Mouse (Mus musculus) NIH3T3 (cell line): ENCODE data around the gene Abi3.
A peak's percentile ranks its signal among the peaks of the same experiment; 100 is the strongest.

Source experiments
- DNase-seq: peaks from one replicate; pipeline ENCODE4 v3.0.0-alpha.2; 2012; ENCODE audit warnings: low read depth

Abi3 gene

GRCm38 (mm10) chr11:95825625-95826024, 16.7 kb downstream of the Abi3 start:
- DNase-seq: no peak

- no peak for DNase-seq
Observed at GRCm38 (mm10) chr11:95824877-95825243, 17.4 kb downstream of the Abi3 start.

DNA sequence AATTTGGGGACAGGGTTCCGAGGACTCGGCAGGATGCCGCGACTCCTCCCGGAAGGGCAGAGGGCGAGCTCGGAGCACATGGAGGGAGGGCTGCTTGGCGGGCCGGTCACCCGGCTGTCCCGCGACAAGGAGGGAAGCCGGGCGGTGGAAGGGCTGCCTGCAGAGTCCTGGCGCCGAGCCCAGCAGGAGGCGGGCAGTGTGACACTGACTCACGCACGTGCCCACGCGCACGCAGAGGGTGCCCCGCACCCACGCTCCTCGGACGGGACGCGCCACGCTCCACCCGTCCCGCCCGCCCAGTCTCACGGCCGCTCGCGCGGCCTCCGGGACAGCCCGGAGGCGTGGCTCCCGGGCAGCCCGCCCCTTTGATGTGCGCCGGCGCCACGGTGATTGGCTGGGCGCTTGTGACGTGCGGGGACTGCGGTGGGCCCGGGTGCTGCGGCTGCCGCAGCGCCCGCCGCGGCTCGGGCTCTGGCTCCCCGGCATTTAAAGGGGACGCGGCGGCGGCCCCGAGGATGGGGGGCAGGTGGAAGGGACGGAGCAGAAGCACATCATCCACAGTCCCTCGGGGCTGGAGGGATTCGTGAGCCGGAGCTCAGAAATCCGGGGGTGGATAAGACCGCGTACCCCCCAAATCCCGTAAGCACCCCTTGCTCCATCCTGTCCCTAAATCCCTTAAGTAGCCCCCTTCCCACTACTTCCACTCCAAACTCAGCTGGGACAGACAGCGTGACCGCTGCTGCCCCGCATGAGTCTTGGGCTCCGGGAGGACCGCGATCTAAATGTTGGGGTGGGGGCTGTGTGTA, 18.0 kb downstream of the Abi3 start, which contains the start of gene Phospho1:
Gene Phospho1 (plus strand): TSS at position 429 of the 806 bp plus-strand sequence.
- DNase-seq: peak; percentile 94

GRCm38 (mm10) chr11:95822437-95822836, 19.8 kb downstream of the Abi3 start:
- no peak for DNase-seq

- no peak for DNase-seq
Observed at GRCm38 (mm10) chr11:95821511-95821910, 20.8 kb downstream of the Abi3 start.

DNA sequence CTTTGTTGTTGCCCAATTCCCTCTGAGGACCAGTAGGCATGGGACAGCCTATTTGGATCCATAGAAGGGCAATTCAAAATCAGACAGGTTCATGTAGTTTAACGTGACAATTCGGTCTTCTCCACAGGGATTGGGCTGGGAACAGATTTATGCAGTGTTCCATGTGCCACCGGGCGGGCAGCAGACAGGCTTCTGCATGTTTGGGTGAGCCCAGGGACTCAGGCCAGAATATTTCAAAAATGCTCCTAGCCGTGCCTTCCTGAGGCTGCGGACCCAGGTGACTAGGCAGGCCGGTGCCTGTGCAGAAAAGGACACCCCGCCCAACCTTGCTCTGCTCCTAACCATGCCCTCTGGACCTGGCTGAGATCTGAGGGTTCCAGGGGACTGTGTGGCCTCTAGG, 23.1 kb downstream of the Abi3 start:
- no peak for DNase-seq

GRCm38 (mm10) chr11:95815412-95815811, 26.9 kb downstream of the Abi3 start:
- no peak for DNase-seq

DNA sequence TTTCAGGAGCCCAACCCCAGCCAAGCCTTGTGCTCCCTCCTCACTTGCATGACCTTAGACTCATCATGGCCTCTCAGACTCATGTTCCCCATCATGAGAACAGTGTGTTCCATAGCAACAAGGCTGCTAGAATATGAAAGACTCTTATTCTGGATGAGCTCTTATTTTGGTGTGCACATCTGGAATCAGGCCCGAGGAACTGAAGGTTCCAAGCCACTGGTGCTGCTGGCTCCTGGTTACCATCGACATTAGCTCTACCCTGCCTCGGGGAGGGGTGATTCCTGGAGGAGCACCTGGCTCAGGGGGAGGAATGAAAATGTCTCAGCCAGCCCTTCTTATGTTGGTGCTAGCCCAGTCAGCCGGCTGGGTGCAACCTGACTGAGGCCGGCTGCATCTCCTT, 27.4 kb downstream of the Abi3 start:
- DNase-seq: no peak

- DNase-seq: no peak
Observed at GRCm38 (mm10) chr11:95814101-95814500, 28.2 kb downstream of the Abi3 start.

- DNase-seq: no peak
Observed at GRCm38 (mm10) chr11:95812224-95812623, 30.1 kb downstream of the Abi3 start.

DNA sequence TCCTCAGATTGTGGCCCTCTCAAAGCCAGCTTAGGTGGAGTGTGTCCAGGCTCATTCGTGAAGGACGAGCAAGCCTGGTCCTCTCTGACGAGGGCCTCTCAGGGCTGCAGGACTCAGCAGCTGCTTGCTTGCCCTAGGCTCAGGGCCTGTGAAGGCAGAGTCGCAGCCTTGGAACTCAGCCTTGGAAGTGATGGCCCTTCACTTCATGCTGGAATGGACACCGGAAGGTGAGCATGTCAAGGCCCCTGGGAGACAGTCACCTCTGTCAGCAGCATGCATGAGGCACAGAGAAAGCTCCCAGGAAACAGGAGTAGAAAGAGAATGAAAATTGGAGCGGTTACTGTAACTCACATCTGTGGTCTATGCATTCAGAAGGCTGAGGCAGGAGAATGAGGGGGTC, 30.5 kb downstream of the Abi3 start:
- DNase-seq: no peak

DNA sequence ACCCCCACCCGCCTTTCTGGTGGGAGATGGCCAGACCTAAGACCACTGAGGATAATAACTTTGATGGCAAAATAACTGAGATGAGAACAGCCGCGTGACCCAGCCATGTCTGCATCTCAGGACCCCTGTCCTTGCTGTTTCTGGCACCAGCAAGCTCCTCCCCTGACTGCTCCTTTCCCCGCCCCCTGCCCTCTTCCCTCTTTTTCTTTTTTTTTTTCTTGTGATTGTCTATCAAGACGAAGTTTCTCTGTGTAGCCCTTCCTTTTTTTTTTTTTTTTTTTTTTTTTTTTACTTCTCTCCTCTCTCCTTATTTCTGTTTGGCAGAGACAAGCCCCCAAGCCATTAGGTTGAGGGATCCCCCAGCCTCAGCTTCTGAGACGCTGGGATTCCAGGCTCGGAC, 31.4 kb downstream of the Abi3 start:
- DNase-seq: no peak

DNA sequence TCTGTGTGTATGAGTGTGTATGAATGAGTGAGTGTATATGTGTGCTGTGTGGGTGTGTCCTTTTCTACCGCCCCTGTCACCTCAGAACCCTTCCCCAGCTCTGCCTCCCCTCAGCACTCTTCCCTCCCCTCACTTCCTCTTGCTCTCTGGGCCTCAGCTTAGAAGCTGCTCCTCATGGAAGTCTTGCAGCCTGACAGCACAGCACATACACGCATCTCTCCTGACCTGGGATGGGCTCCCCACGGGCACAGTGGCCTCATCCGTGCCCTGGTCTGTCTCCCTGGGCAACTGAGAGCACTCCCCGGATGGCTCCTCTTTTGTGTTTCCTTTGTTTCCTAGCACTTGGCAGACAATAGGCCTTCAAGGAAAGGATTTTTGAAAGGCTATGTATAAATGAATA, 32.7 kb downstream of the Abi3 start:
- no peak for DNase-seq

- DNase-seq: no peak
Observed at GRCm38 (mm10) chr11:95808448-95809011, 33.7 kb downstream of the Abi3 start.

- DNase-seq: no peak
Observed at GRCm38 (mm10) chr11:95807884-95808283, 34.4 kb downstream of the Abi3 start.

DNA sequence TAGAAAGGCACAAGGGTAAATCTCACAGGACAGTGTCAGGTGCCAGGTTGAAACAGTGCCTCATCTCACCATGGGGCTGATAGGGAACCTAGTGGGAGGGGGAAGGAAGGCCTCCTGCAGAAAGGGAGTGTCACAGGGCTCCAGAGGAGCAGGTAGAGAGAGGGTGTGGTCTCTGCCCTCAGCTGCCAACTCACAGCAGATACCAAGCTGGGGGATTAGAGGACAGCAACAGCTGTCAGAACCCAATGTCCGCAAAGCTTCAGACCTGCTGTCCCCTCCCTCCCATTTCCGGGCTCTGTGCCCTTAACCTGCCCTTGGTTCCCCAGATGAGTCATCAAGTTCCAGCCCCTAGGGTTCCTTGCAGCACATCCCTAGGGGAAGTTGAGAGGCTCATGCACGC, 36.7 kb downstream of the Abi3 start:
- peak; percentile 23 for DNase-seq

- no peak for DNase-seq
Observed at GRCm38 (mm10) chr11:95805010-95805409, 37.3 kb downstream of the Abi3 start.

- DNase-seq: no peak
Observed at GRCm38 (mm10) chr11:95795582-95795981, 46.7 kb downstream of the Abi3 start.

- no peak for DNase-seq
Observed at GRCm38 (mm10) chr11:95794201-95794600, 48.1 kb downstream of the Abi3 start.

- DNase-seq: no peak
Observed at GRCm38 (mm10) chr11:95792950-95793509, 49.2 kb downstream of the Abi3 start.

DNA sequence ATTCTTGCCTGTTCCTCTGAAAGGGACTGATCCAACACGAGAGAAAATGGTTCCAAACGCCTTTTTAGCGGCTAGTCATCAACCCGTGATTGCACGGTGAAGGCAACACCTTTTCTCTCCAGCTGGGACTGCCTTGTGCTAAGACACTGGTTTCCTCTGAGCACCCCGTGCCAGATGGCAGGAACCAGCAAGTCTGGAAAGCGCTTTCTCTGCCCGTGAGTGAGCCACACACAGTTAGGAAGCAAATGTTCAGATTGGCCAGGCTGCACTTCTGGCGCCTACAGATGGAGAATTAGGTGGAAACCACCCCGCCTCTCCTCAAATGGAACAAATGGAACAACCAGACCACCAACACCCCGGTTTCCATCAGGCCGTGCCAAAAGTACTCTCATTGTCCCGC, 50.5 kb downstream of the Abi3 start:
- no peak for DNase-seq

GRCm38 (mm10) chr11:95789451-95789891, 52.8 kb downstream of the Abi3 start:
- no peak for DNase-seq

GRCm38 (mm10) chr11:95786511-95786910, 55.8 kb downstream of the Abi3 start:
- no peak for DNase-seq
